Mouse (Mus musculus) neural tube, embryonic 11.5 days (tissue): ENCODE measurements around the gene Col26a1. TPM values are rescaled to one million over a fixed set of nuclear protein-coding genes. Genes with fewer than 3 reads are reported as not detected.
A peak's percentile ranks its signal among the peaks of the same experiment; 100 is the strongest.

Experiments used
- ATAC-seq: fragments of 200-750 bp; cut with Nextera tagmentation; 2 replicates; pipeline ENCODE4 v1.8.0; 2017; ENCODE audit warnings: moderate number of reproducible peaks, mild to moderate bottlenecking, moderate TSS enrichment, moderate library complexity; ENCODE audit not compliant: insufficient read depth, low FRiP score, low TSS enrichment
- DNase-seq: peaks from one replicate; pipeline ENCODE4 v3.0.0-alpha.2; 2015; ENCODE audit warnings: low spot score
- H3K27ac ChIP-seq: fragments of 300-500 bp; sonication (generic); 2 replicates; pipeline ENCODE4 v1.5.1; 2014; ENCODE audit warnings: low read depth, mild to moderate bottlenecking, low read length
- H3K27me3 ChIP-seq: fragments of 300-500 bp; sonication (generic); 2 replicates; pipeline ENCODE4 v1.6.1; 2014; ENCODE audit warnings: mild to moderate bottlenecking, low read length, mixed read lengths; ENCODE audit not compliant: control insufficient read depth, insufficient read depth
- H3K36me3 ChIP-seq: fragments of 300-500 bp; sonication (generic); 2 replicates; pipeline ENCODE4 v1.6.1; 2014; ENCODE audit warnings: mild to moderate bottlenecking, low read length, moderate library complexity, mixed read lengths; ENCODE audit not compliant: control insufficient read depth, insufficient read depth
- H3K4me1 ChIP-seq: fragments of 300-500 bp; sonication (generic); 2 replicates; pipeline ENCODE4 v1.6.1; 2014; ENCODE audit warnings: low read length, mixed read lengths; ENCODE audit not compliant: control insufficient read depth, insufficient read depth
- H3K4me2 ChIP-seq: fragments of 300-500 bp; sonication (generic); 2 replicates; pipeline ENCODE4 v1.6.1; 2014; ENCODE audit warnings: low read depth, mild to moderate bottlenecking, moderate library complexity
- H3K4me3 ChIP-seq: fragments of 300-500 bp; sonication (generic); 2 replicates; pipeline ENCODE4 v1.5.1; 2014; ENCODE audit warnings: low read depth, low read length
- H3K9ac ChIP-seq: fragments of 300-500 bp; sonication (generic); 2 replicates; pipeline ENCODE4 v1.6.1; 2014; ENCODE audit warnings: mild to moderate bottlenecking, low read length
- H3K9me3 ChIP-seq: fragments of 300-500 bp; sonication (generic); 2 replicates; pipeline ENCODE4 v1.6.1; 2016; ENCODE audit warnings: low read length; ENCODE audit not compliant: control insufficient read depth
- WGBS: fragments of 180-500 bp; shearing (Covaris S2); extraction: QIAGEN DNeasy Blood & Tissue Kit; methylation state at CpG from one replicate; pipeline ENCODE4 v1.1.7; 2014; 5-methylcytosine and 5-hydroxymethylcytosine counted together
- polyA plus RNA-seq: library from polyadenylated mRNA; unstranded; fragments of >200 nt; fragmentation: Nextera tagmentation; extraction: Ambion mirVana; gene quantifications from 2 replicates; pipeline ENCODE4 v1.2.1, GENCODE M21; 2014

The Col26a1 gene
- polyA plus RNA-seq, 1 experiment from 2014 or later, result 51.6 TPM

DNA sequence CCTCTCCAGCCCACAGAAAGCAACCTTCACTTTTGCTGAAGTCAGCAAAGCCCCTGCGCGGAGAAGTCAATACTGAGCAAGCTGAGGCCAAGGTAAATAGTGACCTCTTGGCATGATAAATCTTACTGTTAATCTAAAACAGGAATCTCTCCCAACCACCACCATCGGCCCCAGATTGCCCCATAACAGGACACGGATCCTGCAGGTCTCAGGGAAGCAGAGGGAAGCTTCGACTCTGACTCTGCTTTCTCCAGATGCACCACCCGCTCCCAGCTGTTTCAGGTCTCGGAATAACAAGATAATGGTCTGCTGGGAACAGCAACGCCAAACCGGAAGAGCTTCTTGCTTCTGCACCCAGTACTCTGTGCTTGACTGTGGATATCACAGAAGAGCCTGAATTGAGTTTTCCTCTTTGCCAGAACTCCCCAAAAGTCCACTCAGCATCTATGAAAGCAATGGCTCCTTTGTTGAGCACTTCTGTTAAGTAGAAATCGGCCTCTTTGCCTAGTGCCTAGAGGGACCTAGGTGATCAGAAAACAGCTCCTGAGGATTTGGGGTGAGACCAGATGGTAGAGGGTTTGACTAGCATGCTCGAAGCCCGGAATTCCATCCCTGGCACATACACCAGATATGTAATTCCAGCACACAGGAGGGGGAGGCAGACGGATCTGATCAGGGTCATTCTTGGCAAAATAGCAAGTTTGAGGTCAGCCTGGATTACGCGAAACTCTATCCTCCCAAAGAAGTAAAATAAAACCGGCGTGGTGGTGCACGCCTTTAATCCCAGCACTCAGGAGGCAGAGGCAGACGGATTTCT lies 5.7 kb upstream of the Col26a1 start:
- ATAC-seq, result no peak
- DNase-seq, result no peak
- Histone ChIP-seq H3K9me3 (no peaks in the 10 kb centered on the region), H3K27ac (0 out of 2 replicates have a peak overlapping the region, but pooled peaks have one; percentile 23), H3K4me3 (no peak overlapping the region), H3K9ac (no peak overlapping the region), H3K4me1 (peaks cover 8% of the 10 kb centered on the region), H3K36me3 (no peaks in the 10 kb centered on the region), H3K4me2 (no peak overlapping the region), H3K27me3 (no peaks in the 10 kb centered on the region)
- 56% methylated on average over 19 of the region's 19 CpGs for WGBS

DNA sequence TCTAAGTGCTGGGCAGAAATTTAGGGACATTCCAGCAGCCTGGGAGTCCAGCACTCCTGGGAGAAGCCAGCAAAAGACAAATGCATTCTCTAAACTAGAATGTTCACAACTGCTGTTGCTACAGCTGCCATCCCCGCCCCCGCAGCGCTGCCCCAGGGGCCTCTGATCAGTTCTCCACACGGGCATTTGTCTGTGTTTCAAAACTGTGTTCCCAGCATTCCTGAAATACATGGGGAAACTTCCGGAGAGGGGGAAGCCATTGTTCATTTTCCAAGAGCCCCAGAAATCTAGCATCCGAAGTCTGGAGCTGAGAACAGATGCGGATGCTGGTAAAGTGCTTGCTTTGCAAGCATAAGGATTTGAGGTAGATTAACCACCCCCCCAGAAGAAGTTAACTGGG lies 3.9 kb upstream of the Col26a1 start:
- H3K4me1 ChIP-seq, result peaks cover 12% of the 10 kb centered on the region
- peaks cover 5% of the 10 kb centered on the region for H3K27me3 ChIP-seq
- 39% methylated on average over 7 of the region's 7 CpGs for WGBS
- no peak overlapping the region for H3K9ac ChIP-seq
- no peak overlapping the region for H3K4me3 ChIP-seq
- peak; percentile 61 for DNase-seq
- H3K27ac ChIP-seq, result peak overlapping the region; percentile 62
- no peaks in the 10 kb centered on the region for H3K9me3 ChIP-seq
- ATAC-seq, result no peak
- no peak overlapping the region for H3K4me2 ChIP-seq
- no peaks in the 10 kb centered on the region for H3K36me3 ChIP-seq

DNA sequence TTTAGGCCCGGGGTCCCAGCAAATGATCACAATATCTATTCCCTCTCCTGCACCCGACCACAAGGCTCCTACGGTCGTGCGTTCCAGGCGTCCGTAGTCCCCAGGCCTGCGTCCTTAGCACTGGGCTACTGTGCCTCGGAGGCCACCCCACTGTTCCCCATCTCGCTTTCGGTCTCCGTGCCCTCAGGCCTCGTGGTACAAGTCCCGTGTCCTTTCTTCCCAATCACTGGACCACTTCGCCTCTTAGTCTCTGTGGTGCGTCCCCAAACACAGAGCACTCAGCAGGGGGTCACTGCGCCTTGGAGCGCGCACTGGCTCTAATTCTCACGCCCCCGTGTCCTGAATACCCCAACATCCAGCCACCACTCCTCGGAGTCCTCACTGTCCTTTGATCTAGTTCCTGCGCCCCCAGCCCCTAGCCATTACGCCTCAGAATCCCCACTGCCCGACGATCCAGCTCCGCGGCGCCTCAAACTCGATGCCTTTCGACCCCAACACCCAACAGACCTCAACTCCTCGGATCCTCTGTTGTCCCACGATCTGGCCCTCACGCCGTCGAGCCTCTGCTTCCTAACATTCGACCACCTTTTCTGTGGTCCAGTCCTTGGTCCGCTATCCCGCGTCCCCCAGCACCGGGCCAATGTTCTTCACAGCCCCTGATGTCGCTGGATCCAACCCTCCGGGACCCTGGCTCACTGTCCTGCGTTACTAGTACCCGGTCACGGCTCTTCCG lies 788 bp downstream of the Col26a1 start:
- H3K4me3 ChIP-seq, result peak overlapping the region; percentile 64
- H3K36me3 ChIP-seq, result no peaks in the 10 kb centered on the region
- peaks cover 9% of the 10 kb centered on the region for H3K4me1 ChIP-seq
- peaks cover 9% of the 10 kb centered on the region for H3K27me3 ChIP-seq
- DNase-seq (peak; percentile 51), ATAC-seq (peak; percentile 38; the same call in 1 of the 2 replicates)
- no peaks in the 10 kb centered on the region for H3K9me3 ChIP-seq
- WGBS, result 1% methylated on average over 47 of the region's 47 CpGs
- peak overlapping the region; percentile 44; the same call in 1 of the 2 replicates for H3K27ac ChIP-seq
- H3K4me2 ChIP-seq, result peak overlapping the region; percentile 87
- peak overlapping the region; percentile 81 for H3K9ac ChIP-seq

DNA sequence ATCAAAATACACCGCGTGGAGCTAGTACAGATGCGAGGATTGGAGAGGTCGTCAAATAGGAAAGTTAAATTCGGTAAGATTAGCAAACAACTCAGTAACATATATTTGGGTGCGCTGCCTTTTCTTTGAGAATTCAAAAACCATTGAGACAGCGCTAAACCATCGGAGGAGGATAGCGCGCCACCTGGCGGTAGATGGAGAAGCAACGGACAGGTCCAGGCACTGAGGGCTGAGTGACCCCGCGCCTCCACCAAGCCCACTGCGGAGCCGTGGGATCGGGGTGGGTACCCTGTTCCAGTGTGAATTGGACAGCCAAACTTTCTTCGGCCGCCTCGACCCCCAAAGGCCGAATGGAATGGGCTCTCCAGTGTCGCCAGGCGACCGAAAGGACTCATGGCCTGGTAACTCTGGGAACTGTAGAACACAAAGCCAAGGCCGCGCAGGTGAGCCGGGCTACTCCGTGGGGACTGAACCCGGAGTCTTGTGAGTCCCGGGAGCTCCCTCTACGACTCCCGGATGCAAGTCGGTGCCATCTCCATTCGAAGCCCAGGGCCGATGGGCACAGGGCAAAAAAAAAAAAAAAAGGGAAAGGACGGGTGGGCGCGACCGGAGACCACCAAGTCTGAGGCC lies 1.5 kb downstream of the Col26a1 start:
- no peaks in the 10 kb centered on the region for H3K9me3 ChIP-seq
- peak overlapping the region; percentile 81 for H3K9ac ChIP-seq
- H3K27ac ChIP-seq, result no peak overlapping the region
- H3K4me2 ChIP-seq, result peak overlapping the region; percentile 87
- peaks cover 9% of the 10 kb centered on the region for H3K27me3 ChIP-seq
- H3K4me3 ChIP-seq, result peak overlapping the region; percentile 64
- H3K4me1 ChIP-seq, result peaks cover 4% of the 10 kb centered on the region; the same call in 1 of the 2 replicates
- peak; percentile 91 for DNase-seq
- H3K36me3 ChIP-seq, result peaks cover 4% of the 10 kb centered on the region; the same call in 1 of the 2 replicates
- WGBS, result 3% methylated on average over 39 of the region's 39 CpGs
- ATAC-seq, result no peak

DNA sequence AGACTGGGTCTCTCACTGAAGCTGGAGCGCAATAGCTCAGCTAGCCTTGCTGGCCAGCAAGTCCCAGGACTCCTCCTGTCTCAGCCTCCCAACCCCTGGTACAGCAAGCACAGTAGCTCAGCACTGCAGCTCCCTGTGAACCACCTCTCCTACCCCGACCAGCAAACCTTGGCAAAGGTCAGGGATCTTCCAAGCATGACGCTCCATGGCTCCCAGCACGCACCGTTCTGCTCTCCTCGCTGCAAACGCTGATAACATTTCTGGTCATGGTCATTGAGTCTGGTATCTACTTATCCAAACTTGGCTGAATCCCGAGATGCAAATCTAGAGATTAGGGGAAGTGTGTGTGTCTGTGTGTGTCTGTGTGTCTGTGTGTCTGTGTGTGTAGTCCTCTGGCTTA lies 2.9 kb downstream of the Col26a1 start:
- Histone ChIP-seq H3K4me3 (no peak overlapping the region), H3K4me1 (peaks cover 4% of the 10 kb centered on the region; the same call in 1 of the 2 replicates), H3K27me3 (peaks cover 9% of the 10 kb centered on the region), H3K36me3 (peaks cover 4% of the 10 kb centered on the region; the same call in 1 of the 2 replicates), H3K4me2 (no peak overlapping the region), H3K9ac (no peak overlapping the region), H3K27ac (no peak overlapping the region), H3K9me3 (no peaks in the 10 kb centered on the region)
- DNase-seq (no peak), ATAC-seq (no peak)
- 89% methylated on average over 8 of the region's 8 CpGs for WGBS

DNA sequence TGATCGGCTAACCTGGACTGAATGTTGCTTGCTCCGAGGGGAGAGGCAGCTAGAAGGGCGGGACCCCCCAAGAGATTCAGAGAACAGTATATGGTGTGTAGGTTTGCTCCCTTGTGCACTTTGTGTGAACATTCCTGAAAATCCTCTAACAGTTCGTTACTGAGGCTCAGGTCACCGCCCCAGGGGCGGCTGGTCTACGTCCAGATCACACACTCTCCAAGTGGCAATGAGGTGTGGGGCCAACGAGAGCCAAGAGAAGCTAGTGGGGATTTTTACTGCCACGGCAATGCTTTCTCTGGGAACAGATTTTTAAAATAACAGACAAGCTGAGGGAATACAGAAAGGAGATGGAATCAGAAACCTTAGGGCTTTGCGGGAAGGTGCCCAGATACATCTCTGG lies 8.7 kb downstream of the Col26a1 start:
- DNase-seq (no peak), ATAC-seq (no peak)
- Histone ChIP-seq H3K9ac (no peak overlapping the region), H3K9me3 (no peaks in the 10 kb centered on the region), H3K27ac (no peak overlapping the region), H3K4me1 (0 out of 2 replicates have a peak, but pooled peaks cover 2% of the 10 kb centered on the region), H3K4me2 (no peak overlapping the region), H3K36me3 (peaks cover 4% of the 10 kb centered on the region; the same call in 1 of the 2 replicates), H3K27me3 (no peaks in the 10 kb centered on the region), H3K4me3 (no peak overlapping the region)
- WGBS, result 76% methylated on average over 10 of the region's 10 CpGs

GRCm38 (mm10) chr5:136872417-136872816 lies 10.6 kb downstream of the Col26a1 start:
- H3K27me3 ChIP-seq, result no peaks in the 10 kb centered on the region
- no peak overlapping the region for H3K4me2 ChIP-seq
- 0 out of 2 replicates have a peak, but pooled peaks cover 2% of the 10 kb centered on the region for H3K4me1 ChIP-seq
- no peak overlapping the region for H3K4me3 ChIP-seq
- 76% methylated on average over 8 of the region's 8 CpGs for WGBS
- DNase-seq (no peak), ATAC-seq (no peak)
- peaks cover 4% of the 10 kb centered on the region; the same call in 1 of the 2 replicates for H3K36me3 ChIP-seq
- H3K27ac ChIP-seq, result no peak overlapping the region
- H3K9me3 ChIP-seq, result no peaks in the 10 kb centered on the region
- no peak overlapping the region for H3K9ac ChIP-seq

DNA sequence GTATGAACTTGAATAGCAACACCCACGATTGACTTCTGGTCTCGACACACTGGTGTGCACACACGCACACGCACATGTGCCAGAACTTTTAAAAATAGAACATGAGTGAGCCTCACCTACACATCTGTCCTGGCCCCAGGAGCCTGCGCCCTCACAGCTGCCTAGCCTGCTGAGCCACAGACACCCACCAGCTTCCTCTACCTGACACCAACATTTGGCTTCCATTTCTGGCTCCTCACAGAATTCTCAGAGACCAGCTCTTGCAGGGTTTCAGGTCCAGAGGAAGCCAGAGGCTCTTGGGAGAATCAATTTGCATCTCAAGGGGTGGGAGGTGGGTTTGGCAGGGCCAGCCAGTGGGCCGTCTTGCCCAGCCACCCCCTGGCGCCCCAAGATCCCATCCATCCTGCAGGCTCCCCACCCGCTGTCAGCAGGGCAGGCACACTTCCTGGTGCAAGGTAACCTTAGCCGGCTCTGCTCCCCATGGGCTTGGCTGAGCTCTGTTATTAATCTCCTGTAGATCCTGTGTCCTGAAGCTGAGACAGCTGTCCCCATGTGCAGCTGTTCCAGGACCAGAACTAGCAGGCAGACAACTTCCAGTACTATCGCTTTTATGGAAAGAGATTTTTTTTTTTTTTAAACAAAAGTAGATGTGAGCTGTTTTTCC lies 13.4 kb downstream of the Col26a1 start:
- no peaks in the 10 kb centered on the region for H3K9me3 ChIP-seq
- H3K27ac ChIP-seq, result peak overlapping the region; percentile 20; the same call in 1 of the 2 replicates
- H3K36me3 ChIP-seq, result no peaks in the 10 kb centered on the region
- H3K9ac ChIP-seq, result no peak overlapping the region
- H3K4me3 ChIP-seq, result no peak overlapping the region
- no peak for ATAC-seq
- DNase-seq, result peak; percentile 47
- 0 out of 2 replicates have a peak, but pooled peaks cover 2% of the 10 kb centered on the region for H3K4me1 ChIP-seq
- WGBS, result 55% methylated on average over 10 of the region's 10 CpGs
- H3K27me3 ChIP-seq, result no peaks in the 10 kb centered on the region
- no peak overlapping the region for H3K4me2 ChIP-seq
